Mouse (Mus musculus) forebrain, embryonic 16.5 days (tissue): ENCODE measurements at regions not wholly inside any gene's neighbourhood (a gene's known extent, or its start where the extent isn't known, plus 50 kb on each side); places are given as distances from the start of the nearest gene placed in this dataset.

ENCODE experiments used
- ATAC-seq: fragments of 200-750 bp; cut with Nextera tagmentation; 2 replicates; pipeline ENCODE4 v1.8.0; 2017; ENCODE audit warnings: mild to moderate bottlenecking, moderate library complexity
- H3K27ac ChIP-seq: fragments of 300-500 bp; sonication (generic); 2 replicates; pipeline ENCODE4 v1.5.1; 2014; ENCODE audit warnings: low read length, control low read depth
- H3K27me3 ChIP-seq: fragments of 300-500 bp; sonication (generic); replicated peaks from 2 replicates; pipeline ENCODE4 v1.6.1; 2014; ENCODE audit warnings: low read length; ENCODE audit not compliant: control insufficient read depth, insufficient read depth
- H3K36me3 ChIP-seq: fragments of 300-500 bp; sonication (generic); 2 replicates; pipeline ENCODE4 v1.6.1; 2014; ENCODE audit not compliant: control insufficient read depth, insufficient read depth
- H3K4me1 ChIP-seq: fragments of 300-500 bp; sonication (generic); replicated peaks from 2 replicates; pipeline ENCODE4 v1.6.1; 2014; ENCODE audit warnings: low read length; ENCODE audit not compliant: control insufficient read depth, insufficient read depth
- H3K4me2 ChIP-seq: fragments of 300-500 bp; sonication (generic); 2 replicates; pipeline ENCODE4 v1.6.1; 2014; ENCODE audit warnings: mild to moderate bottlenecking, low read length, control low read depth
- H3K4me3 ChIP-seq: fragments of 300-500 bp; sonication (generic); replicated peaks from 2 replicates; pipeline ENCODE4 v1.5.1; 2014; ENCODE audit warnings: mild to moderate bottlenecking, low read length, control low read depth
- H3K9ac ChIP-seq: fragments of 300-500 bp; sonication (generic); replicated peaks from 2 replicates; pipeline ENCODE4 v1.6.1; 2014; ENCODE audit warnings: low read depth, low read length, control low read depth
- H3K9me3 ChIP-seq: fragments of 300-500 bp; sonication (generic); 2 replicates; pipeline ENCODE4 v1.6.1; 2016; ENCODE audit warnings: low read length; ENCODE audit not compliant: control insufficient read depth
- WGBS: fragments of 180-500 bp; shearing (Covaris S2); extraction: QIAGEN DNeasy Blood & Tissue Kit; methylation state at CpG from one replicate; pipeline ENCODE4 v1.1.7; 2014; 5-methylcytosine and 5-hydroxymethylcytosine counted together

DNA sequence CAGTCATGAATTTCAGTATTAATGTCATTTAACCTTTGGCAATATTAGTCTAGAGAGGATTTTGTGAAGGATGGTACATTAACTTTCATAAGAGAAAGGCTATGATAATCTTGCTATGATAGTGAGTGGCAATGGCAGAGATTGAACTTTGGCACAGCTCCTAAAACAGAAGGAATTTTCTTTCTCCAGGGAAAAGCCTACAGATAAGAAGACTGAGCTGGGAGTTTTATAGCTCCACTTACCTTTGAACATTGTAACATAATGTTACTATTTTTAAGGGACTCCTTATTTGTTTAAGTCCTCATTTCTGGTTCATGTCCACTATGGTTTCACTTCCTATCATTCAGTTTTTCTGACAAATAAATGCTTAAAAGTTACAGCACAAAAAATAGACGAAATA is 1121.1 kb upstream of the Lingo2 start:
- H3K4me3 ChIP-seq, result no peak overlapping the region
- no peak for ATAC-seq
- 52% methylated on average over 1 of the region's 1 CpGs for WGBS
- H3K27ac ChIP-seq, result no peak overlapping the region
- no peaks in the 10 kb centered on the region for H3K9me3 ChIP-seq
- no peak overlapping the region for H3K9ac ChIP-seq
- no peaks in the 10 kb centered on the region for H3K4me1 ChIP-seq
- H3K27me3 ChIP-seq, result no peaks in the 10 kb centered on the region
- H3K36me3 ChIP-seq, result no peaks in the 10 kb centered on the region
- no peak overlapping the region for H3K4me2 ChIP-seq

DNA sequence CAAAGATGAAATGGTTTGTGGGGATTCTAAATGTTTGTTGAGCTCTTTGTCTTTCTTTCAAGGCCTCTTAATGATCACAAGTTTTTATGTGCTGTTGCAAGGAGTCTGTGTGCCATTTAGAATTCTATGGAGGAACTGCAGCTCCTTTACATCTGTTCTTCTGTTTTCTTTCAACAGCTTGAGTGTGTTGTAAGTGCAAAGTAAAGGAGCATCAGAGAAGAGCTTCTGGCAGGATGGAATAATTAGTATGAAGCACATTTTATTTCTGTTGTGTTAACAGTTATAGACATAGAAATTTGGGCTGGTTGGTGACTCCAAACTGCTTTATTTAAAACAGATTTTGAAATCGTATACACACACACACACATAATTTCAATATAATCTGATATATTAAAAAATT is 1079.8 kb upstream of the Lingo2 start:
- H3K4me3 ChIP-seq, result no peak overlapping the region
- H3K4me1 ChIP-seq, result no peaks in the 10 kb centered on the region
- no peaks in the 10 kb centered on the region for H3K27me3 ChIP-seq
- 50% methylated on average over 1 of the region's 1 CpGs for WGBS
- peak; percentile 73 for ATAC-seq
- H3K9me3 ChIP-seq, result no peaks in the 10 kb centered on the region
- no peak overlapping the region for H3K4me2 ChIP-seq
- no peak overlapping the region for H3K27ac ChIP-seq
- no peaks in the 10 kb centered on the region for H3K36me3 ChIP-seq
- no peak overlapping the region for H3K9ac ChIP-seq
